Mouse (Mus musculus) stomach, postnatal 0 days (tissue): Measurements from ENCODE around the gene Fam210b. TPM values are rescaled to one million over a fixed set of nuclear protein-coding genes. Genes with fewer than 3 reads are reported as not detected.
A peak's percentile ranks its signal among the peaks of the same experiment; 100 is the strongest.

Experiments
- ATAC-seq: fragments of 200-750 bp; cut with Nextera tagmentation; 2 replicates; pipeline ENCODE4 v1.8.0; 2017; ENCODE audit not compliant: low FRiP score, low TSS enrichment
- DNase-seq: peaks from one replicate; pipeline ENCODE4 v3.0.0-alpha.2; 2016; ENCODE audit warnings: low spot score
- H3K27ac ChIP-seq: fragments of 300-500 bp; sonication (generic); replicated peaks from 2 replicates; pipeline ENCODE4 v1.5.1; 2014; ENCODE audit warnings: mild to moderate bottlenecking, control low read depth
- H3K27me3 ChIP-seq: fragments of 300-500 bp; sonication (generic); 2 replicates; pipeline ENCODE4 v1.6.1; 2014; ENCODE audit warnings: low read length; ENCODE audit not compliant: control insufficient read depth, insufficient read depth
- H3K36me3 ChIP-seq: fragments of 300-500 bp; sonication (generic); 2 replicates; pipeline ENCODE4 v1.6.1; 2014; ENCODE audit warnings: low read length, mixed read lengths; ENCODE audit not compliant: control insufficient read depth, insufficient read depth
- H3K4me1 ChIP-seq: fragments of 300-500 bp; sonication (generic); replicated peaks from 2 replicates; pipeline ENCODE4 v1.6.1; 2014; ENCODE audit warnings: antibody characterized with exemption; ENCODE audit not compliant: control insufficient read depth, insufficient read depth
- H3K4me2 ChIP-seq: fragments of 300-500 bp; sonication (generic); replicated peaks from 2 replicates; pipeline ENCODE4 v1.6.1; 2014; ENCODE audit warnings: low read depth, mild to moderate bottlenecking, control low read depth, moderate library complexity
- H3K4me3 ChIP-seq: fragments of 300-500 bp; sonication (generic); 2 replicates; pipeline ENCODE4 v1.5.1; 2014; ENCODE audit warnings: low read depth, low read length, control low read depth
- H3K9ac ChIP-seq: fragments of 300-500 bp; sonication (generic); 2 replicates; pipeline ENCODE4 v1.6.1; 2014; ENCODE audit warnings: mild to moderate bottlenecking, low read length, control low read depth, mixed read lengths
- H3K9me3 ChIP-seq: fragments of 300-500 bp; sonication (generic); 2 replicates; pipeline ENCODE4 v1.6.1; 2016; ENCODE audit warnings: low read length; ENCODE audit not compliant: control insufficient read depth
- CTCF ChIP-seq: IDR thresholded peaks from 2 replicates; pipeline ENCODE4 v1.5.1; 2016; ENCODE audit warnings: antibody characterized with exemption, low read depth, mild to moderate bottlenecking, moderate library complexity
- EP300 ChIP-seq: optimal IDR thresholded peaks from 2 replicates; pipeline ENCODE3; 2016; ENCODE audit warnings: antibody characterized with exemption
- WGBS: fragments of 180-500 bp; shearing (Covaris S2); extraction: QIAGEN DNeasy Blood & Tissue Kit; methylation state at CpG from one replicate; pipeline ENCODE4 v1.1.7; 2014; 5-methylcytosine and 5-hydroxymethylcytosine counted together
- polyA plus RNA-seq: library from polyadenylated mRNA; unstranded; fragments of >200 nt; fragmentation: Nextera tagmentation; extraction: Ambion mirVana; gene quantifications from 2 replicates; pipeline ENCODE4 v1.2.1, GENCODE M21; 2015

Fam210b gene
- polyA plus RNA-seq, 1 experiment from 2014 or later: 23.9 TPM

- 70% methylated on average over 4 of the region's 4 CpGs for WGBS
- no peak overlapping the region for H3K9ac ChIP-seq
- ATAC-seq (no peak), DNase-seq (no peak)
- no peak overlapping the region for H3K27ac ChIP-seq
- no peaks in the 10 kb centered on the region for H3K36me3 ChIP-seq
- no peak overlapping the region for H3K4me2 ChIP-seq
- no peaks in the 10 kb centered on the region for H3K27me3 ChIP-seq
- H3K9me3 ChIP-seq: no peaks in the 10 kb centered on the region
- no peaks in the 10 kb centered on the region for H3K4me1 ChIP-seq
- TF ChIP-seq CTCF (no peak), EP300 (no peak)
- no peak overlapping the region for H3K4me3 ChIP-seq
Observed at GRCm38 (mm10) chr2:172306544-172306943, 38.8 kb upstream of the Fam210b start.

DNA sequence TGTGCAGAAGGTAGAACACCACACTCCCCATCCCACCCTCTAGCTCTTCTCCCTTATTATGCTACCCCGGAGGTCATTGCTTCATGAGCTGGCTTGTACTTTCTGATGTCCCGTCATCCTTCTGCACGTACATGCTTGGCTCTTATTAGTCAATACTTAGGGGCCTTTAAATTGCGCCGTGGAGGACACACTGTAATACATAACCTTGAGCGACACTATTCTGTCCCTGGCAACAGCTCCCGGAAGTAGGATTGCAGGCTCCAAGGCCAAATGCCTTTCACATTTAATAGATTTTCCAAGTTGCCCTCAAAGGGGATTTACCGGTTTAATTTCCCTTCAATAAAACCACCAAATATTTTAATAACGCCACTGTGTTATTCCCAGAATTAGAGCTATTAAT, 33.6 kb upstream of the Fam210b start:
- Histone ChIP-seq H3K4me2 (no peak overlapping the region), H3K27me3 (no peaks in the 10 kb centered on the region), H3K4me3 (no peak overlapping the region), H3K36me3 (no peaks in the 10 kb centered on the region), H3K4me1 (no peaks in the 10 kb centered on the region), H3K27ac (no peak overlapping the region), H3K9me3 (no peaks in the 10 kb centered on the region), H3K9ac (no peak overlapping the region)
- TF ChIP-seq EP300 (no peak), CTCF (no peak)
- ATAC-seq: no peak
- WGBS: 84% methylated on average over 9 of the region's 9 CpGs
- DNase-seq: no peak

DNA sequence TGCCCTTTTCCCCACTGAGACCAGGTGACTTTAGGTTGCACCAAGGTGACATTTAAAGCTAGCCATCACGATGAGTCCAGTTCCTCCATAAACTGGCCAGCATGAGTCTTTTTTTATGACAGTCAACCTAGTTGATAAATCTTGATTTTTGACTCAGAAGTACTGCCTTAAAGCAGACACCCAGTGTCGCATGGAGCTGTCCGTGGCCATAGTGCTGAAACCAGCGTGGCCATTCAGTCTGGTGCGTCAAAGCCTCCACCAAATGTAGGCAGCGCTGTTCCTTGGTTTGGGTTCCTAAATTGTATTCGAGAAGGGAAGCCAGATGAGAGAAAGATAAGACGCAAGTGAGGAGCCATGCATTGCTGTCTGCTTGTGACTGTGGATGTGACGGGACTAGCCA, 24.5 kb upstream of the Fam210b start:
- H3K9me3 ChIP-seq: no peaks in the 10 kb centered on the region
- H3K4me1 ChIP-seq: no peaks in the 10 kb centered on the region
- WGBS: 16% methylated on average over 9 of the region's 9 CpGs
- H3K9ac ChIP-seq: no peak overlapping the region
- no peak overlapping the region for H3K27ac ChIP-seq
- no peak overlapping the region for H3K4me2 ChIP-seq
- no peak for TF ChIP-seq EP300
- TF ChIP-seq CTCF: peak; percentile 37
- H3K27me3 ChIP-seq: no peaks in the 10 kb centered on the region
- ATAC-seq: no peak
- no peak overlapping the region for H3K4me3 ChIP-seq
- DNase-seq: peak; percentile 70
- no peaks in the 10 kb centered on the region for H3K36me3 ChIP-seq

DNA sequence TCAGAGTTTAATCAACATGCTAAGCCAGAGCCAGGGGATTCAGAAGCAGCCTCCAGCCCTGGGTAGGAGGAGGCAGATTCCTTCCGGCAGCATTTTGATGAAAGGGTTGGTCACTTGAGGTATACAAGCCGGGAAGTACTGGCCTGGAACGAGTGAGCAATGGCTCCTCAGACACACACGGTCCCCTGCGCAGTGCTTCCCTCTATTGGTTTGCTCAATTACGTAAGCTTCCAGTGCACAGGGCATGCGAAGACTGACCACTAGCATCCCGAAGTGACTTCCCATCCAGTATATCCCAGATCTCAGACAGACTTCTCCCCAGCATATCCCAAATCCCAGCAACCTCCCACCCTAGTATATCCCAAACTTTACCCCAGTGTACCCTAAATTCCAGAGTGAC, 17.1 kb upstream of the Fam210b start:
- Histone ChIP-seq H3K4me2 (no peak overlapping the region), H3K27ac (no peak overlapping the region), H3K4me3 (no peak overlapping the region), H3K9ac (no peak overlapping the region), H3K9me3 (no peaks in the 10 kb centered on the region), H3K27me3 (no peaks in the 10 kb centered on the region), H3K4me1 (no peaks in the 10 kb centered on the region), H3K36me3 (no peaks in the 10 kb centered on the region)
- ATAC-seq (no peak), DNase-seq (no peak)
- 53% methylated on average over 8 of the region's 8 CpGs for WGBS
- TF ChIP-seq CTCF: no peak
- TF ChIP-seq EP300: no peak

GRCm38 (mm10) chr2:172329179-172329578, 16.2 kb upstream of the Fam210b start:
- Histone ChIP-seq H3K9me3 (no peaks in the 10 kb centered on the region), H3K27ac (no peak overlapping the region), H3K4me2 (no peak overlapping the region), H3K4me1 (no peaks in the 10 kb centered on the region), H3K36me3 (no peaks in the 10 kb centered on the region), H3K4me3 (no peak overlapping the region), H3K9ac (no peak overlapping the region), H3K27me3 (no peaks in the 10 kb centered on the region)
- 8% methylated on average over 13 of the region's 13 CpGs for WGBS
- ATAC-seq (no peak), DNase-seq (peak; percentile 63)
- peak; percentile 82 for TF ChIP-seq CTCF
- no peak for TF ChIP-seq EP300

DNA sequence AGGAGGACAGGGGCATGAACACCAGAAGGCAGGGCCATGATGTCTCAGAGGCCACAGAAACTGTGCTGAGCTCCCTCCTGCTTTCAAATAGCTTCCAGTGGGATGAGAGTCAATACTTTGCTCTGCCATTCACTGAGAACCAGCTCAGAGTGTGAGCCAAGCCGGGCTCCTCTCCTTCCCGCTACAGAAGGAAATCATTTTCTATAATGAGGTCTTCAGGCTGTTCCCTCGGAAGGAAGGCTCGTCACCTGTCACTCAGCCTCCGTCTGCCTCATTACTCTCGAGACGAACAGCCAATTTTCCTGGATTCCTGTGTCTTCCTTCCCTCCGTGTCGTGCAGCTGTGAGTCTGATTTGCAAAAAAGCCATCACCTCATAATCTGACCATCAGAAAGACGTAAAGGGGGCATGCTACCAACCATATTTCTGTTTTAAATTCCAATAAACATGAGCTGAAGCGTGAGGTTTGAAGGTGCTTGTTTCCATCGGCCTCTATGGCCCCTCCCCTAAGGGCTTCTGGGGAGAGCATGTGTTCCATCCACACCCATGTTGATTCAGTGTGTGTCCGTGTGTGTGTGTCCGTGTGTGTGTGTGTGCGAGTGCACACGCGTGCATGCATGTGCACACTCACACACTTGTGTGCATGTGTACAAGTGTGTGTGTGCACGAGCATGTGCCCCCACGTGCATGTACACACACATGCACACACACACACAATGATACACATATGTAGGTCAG, 7.0 kb upstream of the Fam210b start:
- H3K9me3 ChIP-seq: no peaks in the 10 kb centered on the region
- no peak overlapping the region for H3K4me2 ChIP-seq
- DNase-seq (no peak), ATAC-seq (no peak)
- 87% methylated on average over 19 of the region's 19 CpGs for WGBS
- no peaks in the 10 kb centered on the region for H3K27me3 ChIP-seq
- H3K36me3 ChIP-seq: no peaks in the 10 kb centered on the region
- H3K4me3 ChIP-seq: no peak overlapping the region
- H3K9ac ChIP-seq: no peak overlapping the region
- TF ChIP-seq CTCF: no peak
- TF ChIP-seq EP300: no peak
- no peak overlapping the region for H3K27ac ChIP-seq
- no peaks in the 10 kb centered on the region for H3K4me1 ChIP-seq
